Mouse (Mus musculus) embryo, embryonic 9.5 days (tissue): Measurements from ENCODE around the gene Phf21a.

Experiments
- DNase-seq: peaks from one replicate; pipeline ENCODE4 v3.0.0-alpha.2; 2017; ENCODE audit errors: extremely low spot score

Phf21a gene

DNA sequence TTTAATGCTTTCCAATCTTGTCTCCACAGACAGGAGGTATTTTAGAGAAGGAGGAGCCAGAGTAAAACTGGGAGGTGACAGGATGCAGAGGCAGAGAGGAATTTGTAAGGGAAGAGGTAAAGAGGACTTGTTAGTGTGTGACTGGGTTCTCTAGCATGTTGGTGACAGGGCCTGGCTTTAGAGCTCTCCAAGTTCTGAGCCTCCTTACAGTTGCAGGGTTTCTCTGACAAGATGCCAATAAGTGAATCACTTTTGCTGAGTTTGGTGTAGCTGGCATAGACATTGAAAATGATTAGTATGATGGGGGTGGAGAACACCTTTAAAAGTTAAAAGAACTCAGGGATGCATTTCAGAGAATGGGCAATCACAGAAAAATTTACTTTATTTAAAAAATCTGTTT is 138.8 kb downstream of the Phf21a start:
- DNase-seq = no peak

DNA sequence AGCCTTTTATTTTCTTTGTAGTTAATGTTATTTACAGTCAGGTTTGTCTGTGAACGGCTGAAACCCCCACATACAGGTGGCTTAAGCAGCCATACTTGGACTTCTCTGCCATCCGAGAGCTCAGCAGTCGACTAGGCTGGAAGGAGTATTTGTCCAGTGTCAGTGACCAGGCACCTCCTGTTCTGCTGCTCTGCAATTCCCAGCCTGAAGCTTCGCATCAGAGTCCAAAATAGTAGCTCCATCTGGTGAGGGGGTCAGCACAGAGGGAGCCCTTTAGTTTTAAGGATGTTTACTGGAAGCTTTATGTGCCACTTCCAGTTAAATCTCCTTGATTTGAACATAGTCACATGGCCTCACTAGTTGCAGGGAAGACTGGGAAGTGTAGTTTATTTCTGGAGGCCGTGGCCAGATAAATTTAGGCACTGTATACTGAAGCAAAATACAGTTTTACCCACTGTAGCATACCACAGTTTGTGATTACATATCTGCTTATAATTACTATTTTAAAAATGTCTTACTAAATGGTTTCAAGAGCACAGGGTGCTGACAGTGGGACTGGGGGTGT is 141.9 kb downstream of the Phf21a start:
- DNase-seq = no peak

DNA sequence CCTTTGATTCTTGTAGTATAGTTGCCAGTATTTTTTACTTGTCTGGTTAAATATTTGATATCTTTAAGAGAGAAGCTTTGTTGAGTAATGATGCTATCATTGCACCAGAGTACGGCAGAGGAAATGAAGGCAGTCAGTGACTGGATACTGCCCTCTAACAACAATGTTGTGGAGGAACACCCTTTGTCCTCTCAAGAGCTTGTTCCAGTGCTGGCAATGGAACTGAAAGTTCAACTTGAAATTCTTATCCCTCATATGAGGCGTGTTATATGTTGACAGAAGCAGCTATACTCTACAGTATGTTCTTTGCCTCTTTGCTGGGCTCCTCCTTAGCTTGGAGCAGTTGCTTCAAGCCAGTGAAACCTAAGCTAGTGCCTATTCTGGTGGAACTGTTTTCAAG is 147.4 kb downstream of the Phf21a start:
- DNase-seq = no peak

DNA sequence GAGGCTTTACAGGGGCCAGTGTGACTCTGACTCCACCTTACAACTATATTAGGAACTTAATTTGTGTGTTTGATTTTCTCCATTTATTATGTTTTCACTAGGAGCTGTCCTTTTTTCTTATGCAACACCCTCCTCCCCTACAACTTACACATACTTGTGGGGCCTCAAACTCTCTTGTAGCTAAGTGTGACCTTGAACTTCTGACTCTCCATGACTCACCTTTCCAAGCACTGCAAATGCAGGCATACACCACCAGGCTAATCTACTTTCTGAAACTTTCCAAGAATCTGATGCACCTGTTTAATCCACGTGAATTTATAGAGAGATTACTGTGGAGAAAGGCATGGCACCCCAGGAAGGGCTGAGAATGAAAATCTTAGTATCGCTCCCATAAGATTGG is 147.9 kb downstream of the Phf21a start:
- DNase-seq = no peak

- no peak for DNase-seq
Observed at GRCm38 (mm10) chr2:92241317-92241716, 148.4 kb downstream of the Phf21a start.

- no peak for DNase-seq
Observed at GRCm38 (mm10) chr2:92246112-92246511, 153.2 kb downstream of the Phf21a start.

- DNase-seq = no peak
Observed at GRCm38 (mm10) chr2:92247711-92248110, 154.8 kb downstream of the Phf21a start.

DNA sequence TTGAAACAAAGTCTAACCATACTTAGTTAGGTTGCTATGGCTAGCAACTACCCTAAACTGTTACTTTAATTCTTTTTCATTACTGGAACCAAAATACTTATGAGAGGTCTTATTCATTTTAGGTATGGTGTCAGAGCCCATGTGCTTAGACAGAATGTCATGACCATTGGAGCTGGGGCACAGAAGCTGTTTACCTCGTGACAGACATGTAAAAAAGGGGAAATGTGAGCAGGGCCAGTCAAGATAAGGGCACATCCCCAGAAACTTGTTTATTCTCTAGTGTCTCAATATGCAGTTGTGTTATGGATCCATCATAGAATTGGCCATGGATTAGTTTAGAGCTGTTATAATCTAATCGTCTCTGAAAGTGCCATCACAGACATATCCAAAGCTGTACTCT is 157.6 kb downstream of the Phf21a start:
- no peak for DNase-seq

DNA sequence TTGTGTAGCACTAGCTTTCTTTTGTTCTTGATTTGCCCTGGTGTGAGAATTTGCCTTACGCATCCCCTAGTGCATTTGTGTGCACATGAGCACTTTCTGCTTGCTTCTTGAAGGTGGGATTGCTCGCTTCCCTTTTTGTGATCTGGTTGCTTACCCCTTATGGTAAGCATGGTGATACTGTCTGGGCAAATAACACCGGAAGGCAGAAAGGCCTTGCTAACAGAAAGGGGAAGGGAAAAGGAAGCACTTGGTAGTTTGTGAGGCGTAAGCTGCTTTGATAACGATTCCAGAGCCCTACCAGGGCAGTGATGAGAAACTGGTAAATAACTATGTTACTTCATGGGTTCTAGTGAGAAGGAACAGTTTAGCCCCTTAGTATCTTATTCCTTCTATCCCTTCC is 160.9 kb downstream of the Phf21a start:
- DNase-seq = no peak

GRCm38 (mm10) chr2:92256141-92256540 is 163.2 kb downstream of the Phf21a start:
- no peak for DNase-seq

GRCm38 (mm10) chr2:92257372-92257956 is 164.5 kb downstream of the Phf21a start:
- no peak for DNase-seq

GRCm38 (mm10) chr2:92259924-92260323 is 167.0 kb downstream of the Phf21a start:
- DNase-seq = no peak

GRCm38 (mm10) chr2:92266100-92266617 is 173.2 kb downstream of the Phf21a start:
- no peak for DNase-seq

- no peak for DNase-seq
Observed at GRCm38 (mm10) chr2:92269227-92269626, 176.3 kb downstream of the Phf21a start.

DNA sequence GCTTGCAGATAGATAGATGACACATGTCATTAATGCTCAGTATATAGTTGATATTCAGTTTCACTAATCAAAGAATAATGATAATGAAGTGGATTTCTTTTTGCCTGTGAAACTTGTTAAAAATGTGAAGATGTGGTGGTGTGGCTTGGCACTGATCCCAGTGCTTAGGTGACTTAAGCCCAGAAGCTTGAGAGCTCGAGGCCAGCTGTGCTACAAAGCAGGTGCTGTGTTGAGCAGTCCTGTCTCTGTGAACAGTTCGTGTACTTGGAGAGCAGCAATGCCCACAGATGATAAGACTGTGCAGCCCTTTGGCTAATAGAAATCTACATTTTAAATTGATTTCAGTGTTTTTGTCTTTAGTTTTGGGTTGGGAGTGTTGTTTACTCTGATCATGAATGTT is 179.6 kb downstream of the Phf21a start:
- DNase-seq = no peak

DNA sequence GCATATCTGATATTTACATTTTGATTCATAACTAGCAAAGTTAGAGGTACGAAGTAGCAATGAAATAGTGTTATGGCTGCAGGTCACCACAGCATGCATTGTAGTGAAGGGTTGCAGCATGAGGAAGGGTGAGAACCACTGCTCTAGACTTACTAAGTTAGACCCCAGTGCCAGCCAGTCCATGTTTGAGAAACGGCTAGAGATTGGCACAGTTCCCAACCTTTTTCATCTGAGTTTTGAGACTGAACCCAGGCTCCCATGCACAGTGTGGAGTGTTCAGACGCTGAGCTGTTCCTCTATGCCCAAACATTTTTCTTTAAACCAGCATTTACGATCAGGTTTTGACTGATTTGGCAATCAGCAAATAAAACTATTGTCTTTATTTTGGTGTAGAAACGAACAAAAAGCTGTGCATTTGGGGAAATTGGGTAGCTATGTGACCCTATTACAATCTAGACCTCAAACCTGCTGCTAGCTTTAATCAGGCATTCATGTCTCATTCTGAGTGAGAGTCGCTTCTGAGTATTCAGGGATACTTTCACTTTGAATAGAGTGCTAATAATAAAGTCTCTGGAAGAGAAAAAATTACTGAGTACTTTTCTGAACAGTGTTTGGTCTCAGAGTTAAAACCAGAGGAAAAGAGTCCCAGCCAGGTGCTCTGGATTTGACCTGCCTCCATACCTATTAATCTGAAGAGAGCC is 180.3 kb downstream of the Phf21a start:
- DNase-seq = no peak

GRCm38 (mm10) chr2:92273802-92274183 is 180.9 kb downstream of the Phf21a start:
- no peak for DNase-seq

- DNase-seq = no peak
Observed at GRCm38 (mm10) chr2:92277787-92278186, 184.9 kb downstream of the Phf21a start.

DNA sequence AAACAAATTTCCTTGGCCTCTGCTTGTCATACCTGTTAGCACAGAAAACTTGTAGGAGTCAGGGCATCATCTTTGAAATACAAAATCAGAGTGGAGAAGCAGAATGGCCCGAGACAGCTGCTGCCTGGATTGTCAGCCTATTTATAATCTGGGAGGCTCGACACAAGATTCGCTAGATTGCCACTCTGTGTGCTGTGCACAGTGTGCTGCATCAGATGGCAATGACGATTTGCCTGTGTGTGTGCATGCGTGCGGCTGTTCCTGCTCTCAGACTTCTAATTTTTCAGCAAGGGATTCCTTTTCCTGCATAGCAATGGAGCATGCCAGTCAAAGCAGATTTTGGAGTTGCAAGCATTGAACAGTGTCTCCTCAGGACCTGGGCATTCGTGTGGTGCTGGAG is 185.7 kb downstream of the Phf21a start:
- DNase-seq = no peak

- DNase-seq = no peak
Observed at GRCm38 (mm10) chr2:92279398-92279797, 186.5 kb downstream of the Phf21a start.

DNA sequence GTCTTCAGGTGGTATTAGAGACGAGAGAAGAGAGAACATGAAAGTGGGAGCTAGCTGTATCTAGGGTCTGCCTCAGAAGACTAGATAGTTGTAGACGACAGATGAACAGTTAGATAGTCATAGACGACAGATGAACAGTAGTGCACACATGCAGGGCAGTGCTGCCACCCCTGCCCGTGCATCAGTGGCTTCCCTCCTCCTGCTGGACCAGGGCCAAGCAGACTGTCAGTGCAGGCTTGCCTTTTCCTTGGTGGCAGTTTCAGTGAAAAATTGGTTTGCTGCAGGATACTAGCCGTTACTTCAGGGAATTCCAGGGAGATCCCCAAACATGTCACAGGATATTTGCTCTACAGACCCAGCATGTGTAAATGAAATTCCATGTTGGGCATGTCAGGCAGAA is 192.7 kb downstream of the Phf21a start:
- DNase-seq = no peak

GRCm38 (mm10) chr2:92289335-92289734 is 196.4 kb downstream of the Phf21a start:
- DNase-seq = no peak

DNA sequence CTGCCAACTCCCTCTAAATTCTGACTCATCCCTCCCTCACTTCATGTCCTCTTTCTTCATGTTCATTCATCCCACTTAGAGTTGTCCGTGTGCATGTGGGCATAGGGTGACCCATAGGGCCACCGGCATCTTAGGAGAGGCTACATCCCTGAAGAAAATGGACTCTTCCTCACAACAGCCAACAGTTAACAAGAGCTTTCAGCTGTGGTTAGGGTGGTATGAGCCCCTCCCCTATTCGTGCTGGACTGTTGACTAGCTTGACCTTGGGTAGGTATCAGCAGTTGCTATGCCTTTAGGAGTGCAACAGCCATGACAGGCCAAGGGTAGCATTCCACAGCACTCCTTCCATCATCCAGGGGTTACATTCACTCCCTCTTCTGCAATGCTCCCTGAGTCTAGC is 198.6 kb downstream of the Phf21a start:
- no peak for DNase-seq
